Mouse (Mus musculus) ES-Bruce4 (cell line): ENCODE results near the gene Macrod2.

Experiments used
- CTCF ChIP-seq: IDR thresholded peaks from one replicate; pipeline ENCODE4 v1.8.1; 2011; ENCODE audit warnings: low read depth, low read length
- EP300 ChIP-seq: IDR thresholded peaks from 2 replicates; pipeline ENCODE4 v1.6.1; 2011; ENCODE audit warnings: low read depth, low read length; ENCODE audit not compliant: insufficient read depth
- POLR2A ChIP-seq: IDR thresholded peaks from one replicate; pipeline ENCODE4 v1.8.1; 2011; ENCODE audit warnings: low read length; ENCODE audit not compliant: insufficient read depth

GRCm38 (mm10) chr2:140570874-140571273, 175.8 kb downstream of the Macrod2 start:
- no peak for TF ChIP-seq EP300
- TF ChIP-seq CTCF = no peak
- TF ChIP-seq POLR2A = no peak
